Mouse (Mus musculus): ENCODE data around the gene Pex6. TPM values are rescaled to one million over a fixed set of nuclear protein-coding genes. Genes with fewer than 3 reads are reported as not detected.

Pex6 gene
- total RNA-seq, 2 experiments from 2014 or later, result 11.7 to 22.6 TPM

GRCm38 (mm10) chr17:46771025-46771424, 59.8 kb downstream of the Pex6 start:
- 0 out of 2 replicates have a peak, but pooled peaks have one; percentile 33 for ATAC-seq (replicated peaks; ENCODE audit: low FRiP score, low TSS enrichment, poor library complexity, severe bottlenecking)

GRCm38 (mm10) chr17:46771616-46772015, 60.4 kb downstream of the Pex6 start:
- ATAC-seq (replicated peaks; ENCODE audit: low FRiP score, low TSS enrichment, poor library complexity, severe bottlenecking), result no peak

GRCm38 (mm10) chr17:46772038-46772403, 60.8 kb downstream of the Pex6 start:
- ATAC-seq (replicated peaks; ENCODE audit: low FRiP score, low TSS enrichment, poor library complexity, severe bottlenecking), result peak; percentile 5; the same call in 1 of the 2 replicates

- ATAC-seq (replicated peaks; ENCODE audit: low FRiP score, low TSS enrichment, poor library complexity, severe bottlenecking), result peak; percentile 78
Observed at GRCm38 (mm10) chr17:46772404-46773277, 61.4 kb downstream of the Pex6 start, which contains the start of gene 2310039H08Rik. Gene 2310039H08Rik, plus strand, starts transcription at chr17:46772635.

- 0 out of 2 replicates have a peak, but pooled peaks have one; percentile 4 for ATAC-seq (replicated peaks; ENCODE audit: low FRiP score, low TSS enrichment, poor library complexity, severe bottlenecking)
Observed at GRCm38 (mm10) chr17:46773278-46774130, 62.2 kb downstream of the Pex6 start.

GRCm38 (mm10) chr17:46774131-46774472, 62.8 kb downstream of the Pex6 start:
- ATAC-seq (replicated peaks; ENCODE audit: low FRiP score, low TSS enrichment, poor library complexity, severe bottlenecking), result no peak

- no peak for ATAC-seq (replicated peaks; ENCODE audit: low FRiP score, low TSS enrichment, poor library complexity, severe bottlenecking)
Observed at GRCm38 (mm10) chr17:46775070-46775469, 63.8 kb downstream of the Pex6 start.

Other genes with a start within 250 kb of the Pex6 start
- 0.10 TPM in 1 of 2 replicates, not detected in the other for gene Ttbk1, start 223.8 kb upstream of the Pex6 start, total RNA-seq (2014; fragmentation: Nextera tagmentation)
- 0.14 TPM in 1 of 2 replicates, not detected in the other for gene Ttbk1, start 223.8 kb upstream of the Pex6 start, total RNA-seq (2017)
- gene Dnph1, start 214.8 kb upstream of the Pex6 start, total RNA-seq (2014; fragmentation: Nextera tagmentation), result 49.4 and 60.5 TPM in 2 replicates
- 15.6 and 27.7 TPM in 2 replicates for gene Dnph1, start 214.8 kb upstream of the Pex6 start, total RNA-seq (2017)
- gene Cul9, start 165.1 kb upstream of the Pex6 start, total RNA-seq (2014; fragmentation: Nextera tagmentation), result 14.1 and 19.6 TPM in 2 replicates
- 2.5 and 4.8 TPM in 2 replicates for gene Cul9, start 165.1 kb upstream of the Pex6 start, total RNA-seq (2017)
- 26.2 and 44.3 TPM in 2 replicates for gene Srf, start 155.3 kb upstream of the Pex6 start, total RNA-seq (2014; fragmentation: Nextera tagmentation)
- gene Srf, start 155.3 kb upstream of the Pex6 start, total RNA-seq (2017), result 19.3 and 20.5 TPM in 2 replicates
- 0.12 and 0.20 TPM in 2 replicates for gene Ptk7, start 82.0 kb upstream of the Pex6 start, total RNA-seq (2014; fragmentation: Nextera tagmentation)
- 0.14 and 0.53 TPM in 2 replicates for gene Ptk7, start 82.0 kb upstream of the Pex6 start, total RNA-seq (2017)
- 5.8 and 6.9 TPM in 2 replicates for gene Klc4, start 65.4 kb upstream of the Pex6 start, total RNA-seq (2014; fragmentation: Nextera tagmentation)
- 5.6 and 5.9 TPM in 2 replicates for gene Klc4, start 65.4 kb upstream of the Pex6 start, total RNA-seq (2017)
- gene Mrpl2, start 65.2 kb upstream of the Pex6 start, total RNA-seq (2014; fragmentation: Nextera tagmentation), result 74.7 and 190 TPM in 2 replicates
- 82.2 and 97.0 TPM in 2 replicates for gene Mrpl2, start 65.2 kb upstream of the Pex6 start, total RNA-seq (2017)
- gene Cul7, start 61.1 kb upstream of the Pex6 start, total RNA-seq (2014; fragmentation: Nextera tagmentation), result 11.2 and 12.6 TPM in 2 replicates
- 6.6 and 12.6 TPM in 2 replicates for gene Cul7, start 61.1 kb upstream of the Pex6 start, total RNA-seq (2017)
- 16.1 and 23.4 TPM in 2 replicates for gene Rrp36, start 37.1 kb upstream of the Pex6 start, total RNA-seq (2014; fragmentation: Nextera tagmentation)
- 60.4 and 64.8 TPM in 2 replicates for gene Rrp36, start 37.1 kb upstream of the Pex6 start, total RNA-seq (2017)
- 74.7 and 75.2 TPM in 2 replicates for gene Mea1, start 32.7 kb upstream of the Pex6 start, total RNA-seq (2014; fragmentation: Nextera tagmentation)
- 71.6 and 85.7 TPM in 2 replicates for gene Mea1, start 32.7 kb upstream of the Pex6 start, total RNA-seq (2017)
- gene Klhdc3, start 30.5 kb upstream of the Pex6 start, total RNA-seq (2014; fragmentation: Nextera tagmentation), result 102 and 104 TPM in 2 replicates
- gene Klhdc3, start 30.5 kb upstream of the Pex6 start, total RNA-seq (2017), result 28.6 and 33.4 TPM in 2 replicates
- gene Ppp2r5d, start 6.4 kb upstream of the Pex6 start, total RNA-seq (2014; fragmentation: Nextera tagmentation), result 41.3 and 52.0 TPM in 2 replicates
- 35.9 and 57.2 TPM in 2 replicates for gene Ppp2r5d, start 6.4 kb upstream of the Pex6 start, total RNA-seq (2017)
- 6.5 TPM in 1 of 2 replicates, not detected in the other for gene Gnmt, start 17.7 kb downstream of the Pex6 start, total RNA-seq (2014; fragmentation: Nextera tagmentation)
- not detected in 2 replicates for gene Gnmt, start 17.7 kb downstream of the Pex6 start, total RNA-seq (2017)
- gene Cnpy3, start 40.8 kb downstream of the Pex6 start, total RNA-seq (2014; fragmentation: Nextera tagmentation), result 23.4 and 39.6 TPM in 2 replicates
- 28.6 and 45.3 TPM in 2 replicates for gene Cnpy3, start 40.8 kb downstream of the Pex6 start, total RNA-seq (2017)
- gene Ptcra, start 52.2 kb downstream of the Pex6 start, total RNA-seq (2014; fragmentation: Nextera tagmentation), result not detected in 2 replicates
- not detected in 2 replicates for gene Ptcra, start 52.2 kb downstream of the Pex6 start, total RNA-seq (2017)
- gene 2310039H08Rik, start 61.2 kb downstream of the Pex6 start, total RNA-seq (2014; fragmentation: Nextera tagmentation), result 31.1 and 31.3 TPM in 2 replicates
- 11.9 TPM in 2 replicates for gene 2310039H08Rik, start 61.2 kb downstream of the Pex6 start, total RNA-seq (2017)
- gene Rpl7l1, start 71.2 kb downstream of the Pex6 start, total RNA-seq (2014; fragmentation: Nextera tagmentation), result 90.3 and 93.8 TPM in 2 replicates
- gene Rpl7l1, start 71.2 kb downstream of the Pex6 start, total RNA-seq (2017), result 201 and 239 TPM in 2 replicates
- gene Bicral, start 147.0 kb downstream of the Pex6 start, total RNA-seq (2014; fragmentation: Nextera tagmentation), result 24.6 and 28.7 TPM in 2 replicates
- gene Bicral, start 147.0 kb downstream of the Pex6 start, total RNA-seq (2017), result 10.4 and 16.5 TPM in 2 replicates
- gene Tbcc, start 179.2 kb downstream of the Pex6 start, total RNA-seq (2014; fragmentation: Nextera tagmentation), result 19.3 and 20.4 TPM in 2 replicates
- 10.9 and 13.3 TPM in 2 replicates for gene Tbcc, start 179.2 kb downstream of the Pex6 start, total RNA-seq (2017)
- gene Prph2, start 199.0 kb downstream of the Pex6 start, total RNA-seq (2014; fragmentation: Nextera tagmentation), result not detected in 2 replicates
- not detected in 2 replicates for gene Prph2, start 199.0 kb downstream of the Pex6 start, total RNA-seq (2017)